Mouse (Mus musculus) kidney, embryonic 16.5 days (tissue): ENCODE results near the gene Smtnl1. TPM values are rescaled to one million over a fixed set of nuclear protein-coding genes. Genes with fewer than 3 reads are reported as not detected.

Source experiments
- ATAC-seq: fragments of 200-750 bp; cut with Nextera tagmentation; 2 replicates; pipeline ENCODE4 v1.8.0; 2017; ENCODE audit warnings: moderate TSS enrichment; ENCODE audit not compliant: low FRiP score, low TSS enrichment
- H3K27ac ChIP-seq: fragments of 300-500 bp; sonication (generic); 2 replicates; pipeline ENCODE4 v1.5.1; 2014; ENCODE audit warnings: low read length
- H3K27me3 ChIP-seq: fragments of 300-500 bp; sonication (generic); 2 replicates; pipeline ENCODE4 v1.6.1; 2014; ENCODE audit warnings: low read length, control low read depth, mixed read lengths; ENCODE audit not compliant: insufficient read depth
- H3K36me3 ChIP-seq: fragments of 300-500 bp; sonication (generic); 2 replicates; pipeline ENCODE4 v1.6.1; 2014; ENCODE audit warnings: low read length, control low read depth, mixed read lengths; ENCODE audit not compliant: insufficient read depth
- H3K4me1 ChIP-seq: fragments of 300-500 bp; sonication (generic); 2 replicates; pipeline ENCODE4 v1.6.1; 2014; ENCODE audit warnings: low read length, control low read depth, mixed read lengths; ENCODE audit not compliant: insufficient read depth
- H3K4me2 ChIP-seq: fragments of 300-500 bp; sonication (generic); replicated peaks from 2 replicates; pipeline ENCODE4 v1.6.1; 2014; ENCODE audit warnings: low read depth, low read length
- H3K4me3 ChIP-seq: fragments of 300-500 bp; sonication (generic); 2 replicates; pipeline ENCODE4 v1.5.1; 2014; ENCODE audit warnings: mild to moderate bottlenecking, low read length
- H3K9ac ChIP-seq: fragments of 300-500 bp; sonication (generic); replicated peaks from 2 replicates; pipeline ENCODE4 v1.6.1; 2014; ENCODE audit warnings: low read length
- H3K9me3 ChIP-seq: fragments of 300-500 bp; sonication (generic); 2 replicates; pipeline ENCODE4 v1.6.1; 2016; ENCODE audit warnings: low read length, control low read depth
- WGBS: fragments of 180-500 bp; shearing (Covaris S2); extraction: QIAGEN DNeasy Blood & Tissue Kit; methylation state at CpG from one replicate; pipeline ENCODE4 v1.1.7; 2014; 5-methylcytosine and 5-hydroxymethylcytosine counted together
- polyA plus RNA-seq: library from polyadenylated mRNA; unstranded; fragments of >200 nt; fragmentation: Nextera tagmentation; extraction: Ambion mirVana; gene quantifications from 2 replicates; pipeline ENCODE4 v1.2.1, GENCODE M21; 2015

The Smtnl1 gene
- polyA plus RNA-seq, 1 experiment from 2014 or later: 0.26 TPM

- WGBS: 54% methylated on average over 4 of the region's 4 CpGs
- H3K27ac ChIP-seq: no peak overlapping the region
Observed at GRCm38 (mm10) chr2:84762295-84762694, 60.2 kb downstream of the Smtnl1 start.

GRCm38 (mm10) chr2:84761840-84762239 lies 60.6 kb downstream of the Smtnl1 start:
- WGBS: 73% methylated on average over 1 of the region's 1 CpGs
- ATAC-seq: no peak

More at GRCm38 (mm10) chr2:84762295-84762694, 60.2 kb downstream of the Smtnl1 start:
- Histone ChIP-seq H3K27me3 (no peaks in the 10 kb centered on the region), H3K4me1 (no peaks in the 10 kb centered on the region), H3K9me3 (no peaks in the 10 kb centered on the region), H3K4me3 (no peak overlapping the region), H3K36me3 (no peaks in the 10 kb centered on the region), H3K4me2 (no peak overlapping the region), H3K9ac (no peak overlapping the region)
- ATAC-seq: no peak

GRCm38 (mm10) chr2:84761309-84761708 lies 61.1 kb downstream of the Smtnl1 start:
- 81% methylated on average over 3 of the region's 3 CpGs for WGBS
- Histone ChIP-seq H3K27me3 (no peaks in the 10 kb centered on the region), H3K4me2 (no peak overlapping the region), H3K27ac (no peak overlapping the region), H3K4me3 (no peak overlapping the region), H3K9me3 (no peaks in the 10 kb centered on the region), H3K9ac (no peak overlapping the region), H3K36me3 (no peaks in the 10 kb centered on the region), H3K4me1 (no peaks in the 10 kb centered on the region)
- no peak for ATAC-seq

More at GRCm38 (mm10) chr2:84761840-84762239, 60.6 kb downstream of the Smtnl1 start:
- Histone ChIP-seq H3K4me2 (no peak overlapping the region), H3K4me3 (no peak overlapping the region), H3K36me3 (no peaks in the 10 kb centered on the region), H3K27ac (no peak overlapping the region), H3K4me1 (no peaks in the 10 kb centered on the region), H3K9me3 (no peaks in the 10 kb centered on the region), H3K9ac (no peak overlapping the region), H3K27me3 (no peaks in the 10 kb centered on the region)

Other genes starting within 250 kb of the Smtnl1 start
- gene Ctnnd1, start 171.9 kb downstream of the Smtnl1 start, polyA plus RNA-seq: 55.7 and 59.3 TPM in 2 replicates
- gene Btbd18, start 163.6 kb downstream of the Smtnl1 start, polyA plus RNA-seq: 0.14 and 0.22 TPM in 2 replicates
- gene Selenoh, start 151.9 kb downstream of the Smtnl1 start, polyA plus RNA-seq: 304 and 332 TPM in 2 replicates
- not detected in 2 replicates for gene Gm28635, start 144.6 kb downstream of the Smtnl1 start, polyA plus RNA-seq
- 39.2 and 42.6 TPM in 2 replicates for gene Med19, start 144.2 kb downstream of the Smtnl1 start, polyA plus RNA-seq
- gene Tmx2, start 143.5 kb downstream of the Smtnl1 start, polyA plus RNA-seq: 202 and 216 TPM in 2 replicates
- 30.4 and 30.6 TPM in 2 replicates for gene Zdhhc5, start 107.5 kb downstream of the Smtnl1 start, polyA plus RNA-seq
- gene Clp1, start 95.3 kb downstream of the Smtnl1 start, polyA plus RNA-seq: 31.1 and 32.1 TPM in 2 replicates
- 5.4 and 9.4 TPM in 2 replicates for gene Ypel4, start 88.6 kb downstream of the Smtnl1 start, polyA plus RNA-seq
- gene Gm19426, start 79.0 kb downstream of the Smtnl1 start, polyA plus RNA-seq: 9.8 and 10.9 TPM in 2 replicates
- 115 and 119 TPM in 2 replicates for gene Serping1, start 47.2 kb downstream of the Smtnl1 start, polyA plus RNA-seq
- gene Ube2l6, start 23.8 kb downstream of the Smtnl1 start, polyA plus RNA-seq: 44.0 and 46.9 TPM in 2 replicates
- gene Timm10, start 4.3 kb upstream of the Smtnl1 start, polyA plus RNA-seq: 60.1 and 66.6 TPM in 2 replicates
- gene Slc43a1, start 16.2 kb upstream of the Smtnl1 start, polyA plus RNA-seq: 15.6 and 17.8 TPM in 2 replicates
- gene Rtn4rl2, start 64.1 kb upstream of the Smtnl1 start, polyA plus RNA-seq: 1.0 and 1.5 TPM in 2 replicates
- 57.4 and 58.0 TPM in 2 replicates for gene Slc43a3, start 113.9 kb upstream of the Smtnl1 start, polyA plus RNA-seq
- gene Prg2, start 157.8 kb upstream of the Smtnl1 start, polyA plus RNA-seq: 0.36 TPM in 1 of 2 replicates, not detected in the other
- gene Prg3, start 165.6 kb upstream of the Smtnl1 start, polyA plus RNA-seq: not detected in 2 replicates
- gene Ssrp1, start 214.6 kb upstream of the Smtnl1 start, polyA plus RNA-seq: 316 and 329 TPM in 2 replicates
- gene P2rx3, start 214.8 kb upstream of the Smtnl1 start, polyA plus RNA-seq: 0.56 and 1.3 TPM in 2 replicates
- gene Tnks1bp1, start 225.4 kb upstream of the Smtnl1 start, polyA plus RNA-seq: 34.2 and 40.6 TPM in 2 replicates